Mouse (Mus musculus) cerebellum, adult 2 months (tissue): ENCODE measurements around the gene Trim8. TPM values are rescaled to one million over a fixed set of nuclear protein-coding genes. Genes with fewer than 3 reads are reported as not detected.

Experiments used
- DNase-seq, 2 experiments: peaks; one replicate each; pipeline ENCODE4 v3.0.0; 2021
- H3K27ac ChIP-seq: fragments of 200-500 bp; 2 replicates; pipeline ENCODE4 v1.5.1; 2012; ENCODE audit warnings: low read length, control low read depth, inconsistent platforms; ENCODE audit not compliant: insufficient read depth
- H3K27me3 ChIP-seq: fragments of 200-500 bp; 2 replicates; pipeline ENCODE4 v1.6.1; 2012; ENCODE audit warnings: inconsistent platforms, mild to moderate bottlenecking, low read length, moderate library complexity; ENCODE audit not compliant: control insufficient read depth, insufficient read depth
- H3K4me1 ChIP-seq: fragments of 200-500 bp; 2 replicates; pipeline ENCODE4 v1.6.1; 2011; ENCODE audit warnings: low read length; ENCODE audit not compliant: control insufficient read depth, insufficient read depth
- H3K4me3 ChIP-seq: fragments of 200-500 bp; replicated peaks from 2 replicates; pipeline ENCODE3; 2011; ENCODE audit warnings: mild to moderate bottlenecking, low read depth, low read length, control low read depth; ENCODE audit not compliant: insufficient read depth
- CTCF ChIP-seq: fragments of 200-500 bp; IDR thresholded peaks from 2 replicates; pipeline ENCODE4 v1.5.1; 2011; ENCODE audit warnings: low read depth, mild to moderate bottlenecking, control low read depth, low read length, moderate library complexity, borderline replicate concordance; ENCODE audit not compliant: insufficient read depth
- POLR2A ChIP-seq: fragments of 200-500 bp; IDR thresholded peaks from 2 replicates; pipeline ENCODE4 v1.6.1; 2011; ENCODE audit warnings: low read length, control low read depth, borderline replicate concordance; ENCODE audit not compliant: insufficient read depth
- WGBS: fragments of 180-500 bp; shearing (Covaris S2); methylation state at CpG from one replicate; pipeline ENCODE4 v1.1.7; 2018; 5-methylcytosine and 5-hydroxymethylcytosine counted together
- polyA plus RNA-seq: library from polyadenylated mRNA; depleted of rRNA; stranded (reverse); fragments of >200 nt; gene quantifications from 2 replicates; pipeline ENCODE4 v1.2.3, GENCODE M21; 2012; rRNA removed

Trim8 gene
- polyA plus RNA-seq, 1 experiment, result 43.4 TPM

- TF ChIP-seq CTCF, result no peak
- peak; percentile 45; the same call in 1 of the 2 replicates for TF ChIP-seq POLR2A
- Histone ChIP-seq H3K27me3 (no peaks in the 10 kb centered on the region), H3K4me1 (peaks cover 31% of the 10 kb centered on the region), H3K27ac (peak overlapping the region; percentile 74), H3K4me3 (peak overlapping the region; percentile 11)
- WGBS, result 20% methylated on average over 14 of the region's 14 CpGs
- peak; percentile 74 to 89 for DNase-seq
Observed at GRCm38 (mm10) chr19:46562581-46563515, 61.3 kb downstream of the Trim8 start.

- WGBS, result 57% methylated on average over 4 of the region's 4 CpGs
- TF ChIP-seq POLR2A (no peak), CTCF (no peak)
- DNase-seq, result peak in 1 of 2 experiments; percentile 23
Observed at GRCm38 (mm10) chr19:46563603-46564002, 62.1 kb downstream of the Trim8 start.

GRCm38 (mm10) chr19:46564043-46564462 lies 62.6 kb downstream of the Trim8 start:
- DNase-seq, result peak in 1 of 2 experiments; percentile 32
- peaks cover 20% of the 10 kb centered on the region for H3K4me1 ChIP-seq
- H3K27ac ChIP-seq, result peak overlapping the region; percentile 74
- TF ChIP-seq POLR2A, result no peak
- WGBS, result 67% methylated on average over 14 of the region's 14 CpGs
- no peaks in the 10 kb centered on the region for H3K27me3 ChIP-seq
- H3K4me3 ChIP-seq, result no peak overlapping the region

More at GRCm38 (mm10) chr19:46563603-46564002, 62.1 kb downstream of the Trim8 start:
- Histone ChIP-seq H3K27ac (peak overlapping the region; percentile 74), H3K4me1 (peaks cover 24% of the 10 kb centered on the region), H3K4me3 (no peak overlapping the region), H3K27me3 (no peaks in the 10 kb centered on the region)

Other genes with a start within 250 kb of the Trim8 start
- 4.2 TPM in 2 replicates for gene Nfkb2, start 197.4 kb upstream of the Trim8 start, polyA plus RNA-seq
- 194 and 207 TPM in 2 replicates for gene Psd, start 174.5 kb upstream of the Trim8 start, polyA plus RNA-seq
- gene Fbxl15, start 173.5 kb upstream of the Trim8 start, polyA plus RNA-seq, result 38.8 and 41.7 TPM in 2 replicates
- 258 and 262 TPM in 2 replicates for gene Cuedc2, start 163.0 kb upstream of the Trim8 start, polyA plus RNA-seq
- gene Mfsd13a, start 160.6 kb upstream of the Trim8 start, polyA plus RNA-seq, result 32.3 and 32.9 TPM in 2 replicates
- gene 2310034G01Rik, start 151.4 kb upstream of the Trim8 start, polyA plus RNA-seq, result 1.7 and 2.2 TPM in 2 replicates
- gene Actr1a, start 106.0 kb upstream of the Trim8 start, polyA plus RNA-seq, result 185 and 196 TPM in 2 replicates
- gene Sufu, start 104.8 kb upstream of the Trim8 start, polyA plus RNA-seq, result 15.0 and 16.2 TPM in 2 replicates
- gene Arl3, start 71.5 kb downstream of the Trim8 start, polyA plus RNA-seq, result 205 and 227 TPM in 2 replicates
- 7.0 and 7.7 TPM in 2 replicates for gene Sfxn2, start 71.7 kb downstream of the Trim8 start, polyA plus RNA-seq
- gene Wbp1l, start 97.4 kb downstream of the Trim8 start, polyA plus RNA-seq, result 24.9 and 28.3 TPM in 2 replicates
- gene Cyp17a1, start 171.5 kb downstream of the Trim8 start, polyA plus RNA-seq, result 0.06 and 0.08 TPM in 2 replicates
- 19.0 and 19.1 TPM in 2 replicates for gene Borcs7, start 188.2 kb downstream of the Trim8 start, polyA plus RNA-seq
- gene As3mt, start 205.8 kb downstream of the Trim8 start, polyA plus RNA-seq, result 16.5 and 16.8 TPM in 2 replicates